Mouse (Mus musculus): ENCODE results near the gene Hyal3. TPM values are rescaled to one million over a fixed set of nuclear protein-coding genes. Genes with fewer than 3 reads are reported as not detected.

Hyal3 gene
- polyA plus RNA-seq, 1 experiment from 2014 or later: 0.33 TPM

- Histone ChIP-seq H3K9ac (ENCODE audit: low read depth, low read length) (peak within 1 kb of the TSS; percentile 67), H3K9me3 (replicated peaks; ENCODE audit: control insufficient read depth, low read length) (no peaks in the 10 kb centered on the region), H3K27ac (ENCODE audit: low read depth, low read length) (no peak within 1 kb of the TSS), H3K36me3 (ENCODE audit: control insufficient read depth, insufficient read depth, low read length) (0 out of 2 replicates have a peak, but pooled peaks cover 9% of the 10 kb centered on the region), H3K4me2 (peak within 1 kb of the TSS; percentile 73), H3K4me1 (ENCODE audit: control insufficient read depth, insufficient read depth, low read length) (peaks cover 23% of the 10 kb centered on the region), H3K4me3 (ENCODE audit: low read depth, low read length) (peak within 1 kb of the TSS; percentile 60), H3K27me3 (ENCODE audit: control insufficient read depth, insufficient read depth, low read length) (no peaks in the 10 kb centered on the region)
- WGBS (ENCODE audit: insufficient replicate concordance): under 1% methylated on average over 46 of the region's 46 CpGs
- ATAC-seq (replicated peaks; ENCODE audit: insufficient number of reproducible peaks, low FRiP score, low TSS enrichment): peak; percentile 81
Measured at GRCm38 (mm10) chr9:107541474-107542351, 38.9 kb upstream of the Hyal3 start, which contains the start of the genes Cyb561d2 and Nprl2. Cyb561d2 (minus strand) TSS chr9:107542193. Nprl2 (plus strand) TSS chr9:107542226.

DNA sequence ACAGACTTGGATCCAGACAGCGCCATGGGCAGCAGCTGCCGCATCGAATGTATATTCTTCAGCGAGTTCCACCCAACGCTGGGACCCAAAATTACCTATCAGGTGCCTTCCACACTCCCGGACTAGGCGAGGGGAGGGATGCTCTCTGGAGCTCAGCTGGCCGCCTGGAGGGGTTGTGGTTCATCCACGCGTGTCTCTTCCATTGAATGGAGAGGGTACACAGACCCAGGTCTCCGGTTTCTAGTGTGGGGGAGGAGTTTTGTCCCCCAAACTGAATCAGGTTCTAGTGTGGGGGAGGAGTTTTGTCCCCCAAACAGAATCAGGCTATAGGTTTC, 38.3 kb upstream of the Hyal3 start:
- no peaks in the 10 kb centered on the region for H3K27me3 ChIP-seq (ENCODE audit: control insufficient read depth, insufficient read depth, low read length)
- peak overlapping the region; percentile 60 for H3K4me3 ChIP-seq (ENCODE audit: low read depth, low read length)
- peaks cover 22% of the 10 kb centered on the region for H3K4me1 ChIP-seq (ENCODE audit: control insufficient read depth, insufficient read depth, low read length)
- H3K9ac ChIP-seq (ENCODE audit: low read depth, low read length): peak overlapping the region; percentile 67
- 0 out of 2 replicates have a peak, but pooled peaks cover 9% of the 10 kb centered on the region for H3K36me3 ChIP-seq (ENCODE audit: control insufficient read depth, insufficient read depth, low read length)
- no peak overlapping the region for H3K27ac ChIP-seq (ENCODE audit: low read depth, low read length)
- no peaks in the 10 kb centered on the region for H3K9me3 ChIP-seq (replicated peaks; ENCODE audit: control insufficient read depth, low read length)
- WGBS (ENCODE audit: insufficient replicate concordance): 1% methylated on average over 11 of the region's 11 CpGs
- H3K4me2 ChIP-seq: peak overlapping the region; percentile 73
- ATAC-seq (replicated peaks; ENCODE audit: insufficient number of reproducible peaks, low FRiP score, low TSS enrichment): no peak; the same call in 1 of the 2 replicates

DNA sequence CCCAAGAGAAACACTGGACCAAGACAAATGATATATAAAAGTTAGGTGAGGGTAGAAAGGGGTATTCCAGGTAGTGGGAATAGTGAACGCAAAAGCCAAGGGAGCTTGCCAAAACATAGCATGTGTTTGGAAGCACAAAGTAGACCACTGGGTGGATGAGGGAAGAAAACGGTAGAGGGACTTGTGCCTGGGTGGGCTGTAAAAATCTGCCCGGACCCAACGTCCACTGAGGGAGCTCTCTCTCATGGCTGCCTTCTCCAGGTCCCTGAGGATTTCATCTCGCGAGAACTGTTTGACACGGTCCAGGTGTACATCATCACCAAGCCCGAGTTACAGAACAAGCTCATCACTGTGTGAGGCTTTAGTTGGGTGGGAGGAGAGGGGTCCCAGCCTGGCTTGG, 37.9 kb upstream of the Hyal3 start:
- H3K36me3 ChIP-seq (ENCODE audit: control insufficient read depth, insufficient read depth, low read length): 0 out of 2 replicates have a peak, but pooled peaks cover 9% of the 10 kb centered on the region
- H3K9ac ChIP-seq (ENCODE audit: low read depth, low read length): peak overlapping the region; percentile 67
- peak overlapping the region; percentile 60 for H3K4me3 ChIP-seq (ENCODE audit: low read depth, low read length)
- H3K27ac ChIP-seq (ENCODE audit: low read depth, low read length): no peak overlapping the region
- ATAC-seq (replicated peaks; ENCODE audit: insufficient number of reproducible peaks, low FRiP score, low TSS enrichment): no peak
- no peaks in the 10 kb centered on the region for H3K9me3 ChIP-seq (replicated peaks; ENCODE audit: control insufficient read depth, low read length)
- 0 out of 2 replicates have a peak, but pooled peaks cover 2% of the 10 kb centered on the region for H3K27me3 ChIP-seq (ENCODE audit: control insufficient read depth, insufficient read depth, low read length)
- H3K4me2 ChIP-seq: peak overlapping the region; percentile 73
- H3K4me1 ChIP-seq (ENCODE audit: control insufficient read depth, insufficient read depth, low read length): peaks cover 23% of the 10 kb centered on the region
- WGBS (ENCODE audit: insufficient replicate concordance): 37% methylated on average over 8 of the region's 8 CpGs

- Histone ChIP-seq H3K4me2 (no peak overlapping the region; the same call in 1 of the 2 replicates), H3K27ac (ENCODE audit: low read depth, low read length) (no peak overlapping the region), H3K4me3 (ENCODE audit: low read depth, low read length) (no peak overlapping the region), H3K27me3 (ENCODE audit: control insufficient read depth, insufficient read depth, low read length) (0 out of 2 replicates have a peak, but pooled peaks cover 3% of the 10 kb centered on the region), H3K4me1 (ENCODE audit: control insufficient read depth, insufficient read depth, low read length) (peaks cover 23% of the 10 kb centered on the region), H3K9ac (ENCODE audit: low read depth, low read length) (no peak overlapping the region), H3K9me3 (replicated peaks; ENCODE audit: control insufficient read depth, low read length) (no peaks in the 10 kb centered on the region), H3K36me3 (ENCODE audit: control insufficient read depth, insufficient read depth, low read length) (0 out of 2 replicates have a peak, but pooled peaks cover 7% of the 10 kb centered on the region)
- no peak for ATAC-seq (replicated peaks; ENCODE audit: insufficient number of reproducible peaks, low FRiP score, low TSS enrichment)
- WGBS (ENCODE audit: insufficient replicate concordance): 84% methylated on average over 11 of the region's 11 CpGs
Measured at GRCm38 (mm10) chr9:107543299-107543698, 37.3 kb upstream of the Hyal3 start.

DNA sequence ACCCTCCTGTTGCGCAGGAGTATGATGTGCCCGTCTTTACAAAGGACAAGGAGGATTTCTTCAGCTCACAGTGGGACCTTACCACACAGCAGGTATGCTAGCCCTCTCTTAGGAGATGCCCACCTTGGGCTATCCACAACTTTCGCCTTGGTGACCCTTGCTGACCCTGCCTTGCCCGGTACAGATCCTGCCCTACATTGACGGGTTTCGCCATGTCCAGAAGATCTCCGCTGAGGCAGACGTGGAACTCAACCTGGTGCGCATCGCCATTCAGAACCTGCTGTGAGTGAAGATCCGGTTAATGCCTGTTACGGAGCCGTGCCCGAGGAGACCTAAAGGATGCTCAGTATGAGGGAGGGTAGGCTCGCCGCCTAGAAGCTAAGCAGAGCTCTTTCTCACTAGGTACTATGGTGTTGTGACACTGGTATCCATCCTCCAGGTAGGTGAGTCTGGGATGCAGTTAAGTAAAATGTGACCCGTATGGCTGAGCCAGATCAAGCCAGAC, 36.4 kb upstream of the Hyal3 start:
- Histone ChIP-seq H3K4me3 (ENCODE audit: low read depth, low read length) (no peak overlapping the region), H3K4me1 (ENCODE audit: control insufficient read depth, insufficient read depth, low read length) (peaks cover 23% of the 10 kb centered on the region), H3K9me3 (replicated peaks; ENCODE audit: control insufficient read depth, low read length) (no peaks in the 10 kb centered on the region), H3K27ac (ENCODE audit: low read depth, low read length) (no peak overlapping the region), H3K27me3 (ENCODE audit: control insufficient read depth, insufficient read depth, low read length) (peaks cover 10% of the 10 kb centered on the region), H3K4me2 (no peak overlapping the region), H3K9ac (ENCODE audit: low read depth, low read length) (no peak overlapping the region), H3K36me3 (ENCODE audit: control insufficient read depth, insufficient read depth, low read length) (0 out of 2 replicates have a peak, but pooled peaks cover 4% of the 10 kb centered on the region)
- whole genome bisulfite sequencing (ENCODE audit: insufficient replicate concordance): 89% methylated on average over 17 of the region's 17 CpGs
- ATAC-seq (replicated peaks; ENCODE audit: insufficient number of reproducible peaks, low FRiP score, low TSS enrichment): no peak

DNA sequence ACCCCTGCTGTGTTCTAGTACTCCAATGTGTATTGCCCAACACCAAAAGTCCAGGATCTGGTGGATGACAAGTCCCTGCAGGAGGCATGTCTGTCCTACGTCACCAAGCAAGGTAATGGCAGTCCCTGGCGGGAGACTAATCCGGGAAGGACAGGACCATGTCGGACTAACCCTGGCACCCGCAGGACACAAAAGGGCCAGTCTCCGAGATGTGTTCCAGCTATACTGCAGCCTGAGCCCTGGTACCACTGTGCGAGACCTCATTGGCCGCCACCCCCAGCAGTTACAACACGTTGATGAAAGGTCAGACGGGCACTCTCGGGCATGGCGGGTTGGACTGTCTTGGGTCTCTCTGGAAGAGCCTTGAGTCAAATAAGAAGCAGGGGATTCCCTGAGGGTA, 35.9 kb upstream of the Hyal3 start:
- H3K9ac ChIP-seq (ENCODE audit: low read depth, low read length): no peak overlapping the region
- H3K27me3 ChIP-seq (ENCODE audit: control insufficient read depth, insufficient read depth, low read length): peaks cover 14% of the 10 kb centered on the region
- H3K27ac ChIP-seq (ENCODE audit: low read depth, low read length): no peak overlapping the region
- 90% methylated on average over 12 of the region's 12 CpGs for WGBS (ENCODE audit: insufficient replicate concordance)
- no peaks in the 10 kb centered on the region for H3K36me3 ChIP-seq (ENCODE audit: control insufficient read depth, insufficient read depth, low read length)
- H3K4me3 ChIP-seq (ENCODE audit: low read depth, low read length): no peak overlapping the region
- H3K4me1 ChIP-seq (ENCODE audit: control insufficient read depth, insufficient read depth, low read length): peaks cover 23% of the 10 kb centered on the region
- ATAC-seq (replicated peaks; ENCODE audit: insufficient number of reproducible peaks, low FRiP score, low TSS enrichment): no peak
- H3K9me3 ChIP-seq (replicated peaks; ENCODE audit: control insufficient read depth, low read length): no peaks in the 10 kb centered on the region
- no peak overlapping the region for H3K4me2 ChIP-seq

DNA sequence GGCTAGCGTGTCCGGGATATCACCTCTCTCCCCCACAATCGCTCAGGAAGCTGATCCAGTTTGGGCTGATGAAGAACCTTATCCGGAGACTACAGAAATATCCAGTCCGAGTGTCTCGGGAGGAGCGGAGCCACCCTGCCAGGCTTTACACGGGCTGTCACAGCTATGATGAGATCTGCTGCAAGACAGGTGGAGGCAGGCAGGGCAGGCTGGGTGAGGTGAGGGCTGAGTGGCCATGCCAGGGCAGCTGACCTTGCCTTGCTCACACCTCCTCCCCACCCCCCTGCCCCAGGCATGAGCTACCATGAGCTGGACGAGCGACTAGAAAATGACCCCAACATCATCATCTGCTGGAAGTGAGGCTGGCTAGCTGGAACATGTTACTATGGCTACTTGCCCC, 35.4 kb upstream of the Hyal3 start:
- Histone ChIP-seq H3K4me1 (ENCODE audit: control insufficient read depth, insufficient read depth, low read length) (peaks cover 23% of the 10 kb centered on the region), H3K4me3 (ENCODE audit: low read depth, low read length) (no peak overlapping the region), H3K9me3 (replicated peaks; ENCODE audit: control insufficient read depth, low read length) (no peaks in the 10 kb centered on the region), H3K27ac (ENCODE audit: low read depth, low read length) (no peak overlapping the region), H3K27me3 (ENCODE audit: control insufficient read depth, insufficient read depth, low read length) (peaks cover 17% of the 10 kb centered on the region), H3K4me2 (no peak overlapping the region), H3K9ac (ENCODE audit: low read depth, low read length) (no peak overlapping the region), H3K36me3 (ENCODE audit: control insufficient read depth, insufficient read depth, low read length) (no peaks in the 10 kb centered on the region)
- 83% methylated on average over 10 of the region's 10 CpGs for WGBS (ENCODE audit: insufficient replicate concordance)
- no peak for ATAC-seq (replicated peaks; ENCODE audit: insufficient number of reproducible peaks, low FRiP score, low TSS enrichment)

GRCm38 (mm10) chr9:107545602-107546001, 35.0 kb upstream of the Hyal3 start:
- H3K27ac ChIP-seq (ENCODE audit: low read depth, low read length): no peak overlapping the region
- WGBS (ENCODE audit: insufficient replicate concordance): 9% methylated on average over 3 of the region's 3 CpGs
- peaks cover 24% of the 10 kb centered on the region for H3K4me1 ChIP-seq (ENCODE audit: control insufficient read depth, insufficient read depth, low read length)
- peaks cover 21% of the 10 kb centered on the region for H3K27me3 ChIP-seq (ENCODE audit: control insufficient read depth, insufficient read depth, low read length)
- H3K9ac ChIP-seq (ENCODE audit: low read depth, low read length): no peak overlapping the region
- H3K4me2 ChIP-seq: no peak overlapping the region
- no peak overlapping the region for H3K4me3 ChIP-seq (ENCODE audit: low read depth, low read length)
- H3K9me3 ChIP-seq (replicated peaks; ENCODE audit: control insufficient read depth, low read length): no peaks in the 10 kb centered on the region
- ATAC-seq (replicated peaks; ENCODE audit: insufficient number of reproducible peaks, low FRiP score, low TSS enrichment): no peak
- no peaks in the 10 kb centered on the region for H3K36me3 ChIP-seq (ENCODE audit: control insufficient read depth, insufficient read depth, low read length)

Measured in heart, embryonic 11.5 days (tissue).